Mouse (Mus musculus) 416B (cell line): ENCODE results near the gene Gtf2f2.

Source experiments
- DNase-seq: peaks from one replicate; pipeline ENCODE4 v3.0.0; 2011; ENCODE audit warnings: low read depth

The Gtf2f2 gene

DNA sequence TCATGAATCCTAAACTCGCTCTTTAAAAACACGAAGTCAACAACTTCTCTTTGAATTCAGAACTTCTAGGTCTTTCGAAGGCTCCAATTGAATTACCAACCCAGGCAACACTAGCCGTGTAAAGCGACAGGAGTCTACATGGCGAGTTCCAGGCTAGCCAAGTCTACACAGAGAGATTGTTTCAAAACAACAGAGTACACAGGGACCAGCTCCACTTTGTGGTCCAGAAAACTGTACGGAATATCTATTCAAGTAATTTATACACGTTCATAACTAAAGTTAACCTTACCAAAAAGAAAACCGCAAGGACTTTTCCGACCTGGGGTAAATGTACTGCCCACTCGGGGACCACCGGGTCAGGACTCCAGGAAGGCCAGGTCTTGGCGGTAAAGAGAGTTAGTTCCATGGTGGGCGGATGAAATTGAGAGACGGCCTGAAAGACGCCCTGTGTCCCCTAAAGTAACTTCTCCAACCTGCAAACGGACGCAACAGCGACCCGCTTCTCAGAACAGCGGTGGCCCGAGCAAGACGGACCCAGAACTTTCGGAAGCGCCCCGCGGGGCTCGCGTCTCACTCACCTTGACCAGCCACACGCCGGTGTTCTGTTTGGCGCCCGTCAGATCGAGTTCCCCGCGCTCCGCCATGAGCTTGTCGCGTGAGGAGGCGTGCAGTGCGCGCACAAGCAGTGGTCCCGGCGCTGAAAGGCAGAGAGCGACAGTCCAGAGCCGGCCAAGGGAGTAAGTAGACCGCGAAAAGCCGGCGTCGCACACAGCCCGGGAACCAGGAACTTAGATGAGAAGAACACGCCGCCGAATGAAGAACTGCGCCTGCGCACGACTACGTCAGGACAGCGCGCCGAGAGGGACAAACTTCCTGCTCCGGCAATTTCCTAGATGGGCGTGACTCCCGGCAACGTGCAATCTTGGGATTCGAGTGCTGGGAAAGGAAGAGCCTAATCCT, at the start of gene Gtf2f2:
TSS of gene Gtf2f2 (minus strand) at position 764 of the 960 bp plus-strand sequence.
- DNase-seq: peak; percentile 94

DNA sequence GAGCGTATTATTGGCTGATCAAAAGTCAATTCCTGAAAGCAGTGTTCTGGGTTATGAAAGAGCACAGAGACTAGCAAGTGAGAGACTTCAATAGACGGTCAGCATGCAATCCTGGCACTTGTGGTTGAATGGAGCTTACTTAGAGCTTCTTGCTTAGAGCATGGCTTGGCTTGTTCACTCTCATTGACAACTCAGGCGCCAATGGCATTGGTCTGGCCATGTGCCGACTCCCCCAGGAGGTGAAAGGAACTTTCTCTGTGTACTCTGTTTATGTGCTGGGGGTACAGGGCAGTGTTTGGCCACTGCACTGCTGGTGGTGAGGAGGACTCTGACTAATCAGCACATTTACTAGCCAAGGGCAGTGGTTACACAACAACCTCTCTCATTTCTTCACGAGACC, 48.8 kb upstream of the Gtf2f2 start:
- no peak for DNase-seq

DNA sequence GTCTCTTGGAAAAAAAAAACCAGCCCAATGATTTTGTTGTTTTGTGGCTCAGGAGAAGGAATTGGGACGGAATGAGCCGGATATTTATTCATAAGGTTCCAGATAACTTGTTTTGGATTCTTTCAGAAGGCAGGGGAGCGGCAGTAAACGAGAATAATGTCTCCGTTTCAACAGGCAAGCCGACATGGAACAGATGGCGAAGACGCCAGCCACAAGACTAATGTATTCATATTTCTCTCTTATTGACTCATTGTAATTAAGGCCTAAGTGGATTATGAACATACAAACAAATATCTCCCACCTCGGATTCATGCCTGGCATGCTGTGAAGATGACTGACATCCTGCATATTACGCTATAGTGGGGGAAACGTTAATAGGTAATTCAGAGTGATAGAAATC, 43.1 kb upstream of the Gtf2f2 start:
- no peak for DNase-seq

- DNase-seq: no peak
Measured at GRCm38 (mm10) chr14:76051966-76052365, 41.3 kb upstream of the Gtf2f2 start.

DNA sequence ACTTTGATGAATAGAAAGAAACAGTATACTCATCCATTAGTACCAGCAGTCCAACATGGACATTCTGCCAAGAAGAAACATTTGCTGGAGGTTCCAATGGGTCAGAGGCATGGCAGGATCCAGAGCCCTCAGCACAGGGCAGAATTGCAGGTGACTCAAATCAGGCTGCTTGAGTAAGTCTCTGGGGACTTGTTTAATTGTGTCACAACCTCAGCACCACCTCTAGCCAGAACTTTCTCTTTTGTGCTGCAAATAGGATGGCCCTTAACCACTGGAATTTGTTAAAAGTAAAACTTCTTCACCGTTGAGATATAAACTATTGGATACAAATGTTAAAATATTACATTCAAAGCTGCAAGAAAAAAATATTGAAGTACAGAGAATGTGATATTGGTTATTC, 35.1 kb upstream of the Gtf2f2 start:
- no peak for DNase-seq

- no peak for DNase-seq
Measured at GRCm38 (mm10) chr14:76044164-76044557, 33.5 kb upstream of the Gtf2f2 start.

- no peak for DNase-seq
Measured at GRCm38 (mm10) chr14:76043251-76044163, 32.8 kb upstream of the Gtf2f2 start.

GRCm38 (mm10) chr14:76033221-76033637, 22.6 kb upstream of the Gtf2f2 start:
- no peak for DNase-seq

DNA sequence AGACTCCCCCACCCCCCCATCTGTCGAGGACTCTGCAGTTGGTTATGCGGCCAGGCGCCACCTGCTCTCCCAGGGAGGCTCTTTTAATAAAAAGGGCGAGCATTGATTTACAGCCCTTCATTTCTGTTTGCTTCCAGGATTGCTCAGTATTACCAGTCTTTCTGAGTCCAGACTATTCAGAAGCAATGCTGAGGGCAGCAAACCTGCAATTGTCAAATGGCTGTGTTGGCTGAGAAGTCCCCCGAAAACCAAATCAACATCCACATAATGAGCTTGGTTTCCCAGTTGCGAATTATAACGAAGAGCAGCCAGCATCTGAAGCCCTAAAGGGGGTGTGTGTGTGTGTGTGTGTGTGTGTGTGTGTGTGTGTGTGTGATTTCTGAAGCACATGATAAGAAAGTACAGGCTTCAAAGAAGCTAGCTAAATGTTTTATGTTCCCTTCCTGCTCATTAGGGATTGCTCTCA, 22.0 kb upstream of the Gtf2f2 start:
- no peak for DNase-seq

GRCm38 (mm10) chr14:76031117-76031842, 20.6 kb upstream of the Gtf2f2 start:
- no peak for DNase-seq

DNA sequence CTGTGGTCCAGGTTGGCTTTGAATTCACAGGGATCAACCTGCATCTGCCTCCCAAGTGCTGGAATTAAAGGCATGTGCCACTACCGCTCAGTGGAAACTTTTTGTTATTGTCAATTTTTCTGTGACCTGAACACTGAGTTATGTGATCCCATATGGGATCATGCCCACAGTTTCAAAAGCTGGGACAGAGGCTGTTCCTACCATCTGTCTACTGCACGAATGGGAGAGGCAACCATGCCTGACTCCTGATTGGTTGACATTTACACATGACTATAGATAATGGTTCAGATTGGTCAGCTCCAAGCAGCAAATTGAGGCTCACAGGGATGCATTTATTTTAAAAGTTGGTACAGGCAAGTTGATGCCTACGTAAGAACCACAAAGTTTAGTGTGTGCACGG, 14.0 kb upstream of the Gtf2f2 start:
- no peak for DNase-seq

- DNase-seq: no peak
Measured at GRCm38 (mm10) chr14:76020927-76021719, 10.5 kb upstream of the Gtf2f2 start.

DNA sequence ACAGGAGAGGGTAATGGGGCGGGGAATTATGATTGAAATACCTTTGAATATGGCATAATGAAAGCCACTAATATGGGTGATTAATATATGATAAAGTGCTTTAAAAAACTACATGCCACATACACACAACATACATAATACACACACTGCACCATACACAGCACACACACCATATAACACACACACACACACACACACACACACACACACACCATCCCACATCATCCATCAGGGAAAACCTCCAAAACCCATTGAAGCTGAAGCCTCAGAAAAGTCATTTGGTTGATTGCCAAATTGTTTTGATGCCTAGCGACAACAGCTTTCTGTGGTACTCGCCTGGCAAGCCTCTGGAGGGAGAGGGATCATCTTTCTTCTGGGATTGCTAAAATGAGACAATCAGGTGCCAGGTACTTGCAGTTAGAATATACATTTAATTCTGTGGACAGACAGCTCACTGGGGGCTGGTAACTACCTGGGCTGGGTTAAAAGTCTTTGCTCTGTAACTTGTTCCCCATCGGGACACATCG, 9.7 kb upstream of the Gtf2f2 start:
- no peak for DNase-seq

GRCm38 (mm10) chr14:76017785-76018490, 7.3 kb upstream of the Gtf2f2 start:
- no peak for DNase-seq

DNA sequence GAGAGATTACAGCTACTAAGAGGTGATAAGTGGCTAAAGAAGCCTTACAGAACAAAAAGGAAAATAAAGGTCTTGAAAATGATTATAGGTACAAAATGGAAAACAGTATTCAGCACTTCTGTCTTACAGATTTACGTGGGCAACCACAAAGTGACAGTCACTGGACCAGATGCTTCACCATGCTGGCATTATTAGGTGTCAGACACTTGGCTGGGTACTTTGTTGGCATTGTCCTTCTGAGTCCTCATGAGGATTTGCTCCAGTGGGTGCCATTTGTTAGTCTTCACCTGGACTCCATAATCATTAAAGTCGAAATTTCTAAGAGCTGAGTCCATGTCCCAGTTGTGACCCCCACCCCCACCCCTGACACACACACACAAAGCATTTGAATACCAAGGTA, 3.7 kb upstream of the Gtf2f2 start:
- no peak for DNase-seq

DNA sequence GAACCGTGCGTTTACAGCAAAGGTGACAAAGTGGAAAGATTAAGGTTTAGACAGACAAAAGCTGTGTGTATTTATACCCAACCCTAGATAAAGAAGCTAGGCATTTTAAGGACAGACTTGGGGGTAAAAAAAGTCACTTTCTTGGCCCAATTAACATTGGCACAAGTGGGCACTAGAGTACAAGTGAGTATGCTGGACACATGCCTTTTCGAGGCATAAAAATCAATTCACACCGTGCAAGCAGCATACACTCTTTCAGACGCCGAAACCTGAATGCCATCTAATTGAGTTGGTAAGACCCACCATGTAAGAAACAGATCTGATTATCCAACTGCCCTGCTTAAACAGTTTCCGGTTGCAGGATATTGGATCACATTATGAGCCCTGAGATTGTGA, 395 bp upstream of the Gtf2f2 start:
- DNase-seq: no peak

DNA sequence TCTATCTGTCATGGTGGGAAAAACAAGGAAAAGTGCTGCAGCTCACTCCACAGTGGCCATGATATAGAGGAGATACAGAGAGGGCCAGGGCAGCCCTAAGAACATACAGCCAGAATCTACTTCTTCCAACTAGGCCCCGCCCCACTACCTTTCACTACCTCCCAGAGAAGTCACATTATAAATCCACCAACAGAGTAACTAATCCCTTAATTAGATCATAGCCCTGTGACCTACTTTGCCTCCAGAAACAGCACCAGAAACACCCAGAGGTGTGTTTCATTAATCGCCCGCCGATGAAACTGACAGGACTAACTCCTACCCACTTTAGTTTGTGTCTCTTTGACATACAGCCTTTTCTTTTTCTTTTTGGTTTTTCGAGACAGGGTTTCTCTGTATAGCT, 1.5 kb downstream of the Gtf2f2 start:
- DNase-seq: no peak

- DNase-seq: no peak
Measured at GRCm38 (mm10) chr14:76008174-76008573, 2.5 kb downstream of the Gtf2f2 start.

DNA sequence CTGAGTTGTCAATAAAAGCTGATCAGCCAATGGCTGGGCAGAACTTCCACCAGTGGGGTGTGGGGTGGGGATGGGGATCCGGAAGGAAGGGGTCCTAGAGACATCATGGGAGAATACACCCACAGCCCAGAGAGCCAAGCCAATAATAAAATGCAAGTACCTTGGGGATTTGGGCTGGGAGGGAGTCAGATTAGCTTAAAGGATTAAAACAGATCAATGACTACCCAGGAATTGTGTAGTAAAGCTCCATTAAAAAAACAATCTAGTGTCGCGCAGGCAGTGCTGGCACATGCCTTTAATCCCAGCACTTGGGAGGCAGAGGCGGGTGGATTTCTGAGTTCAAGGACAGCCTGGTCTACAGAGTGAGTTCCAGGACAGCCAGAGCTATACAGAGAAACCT, 5.7 kb downstream of the Gtf2f2 start:
- DNase-seq: no peak

DNA sequence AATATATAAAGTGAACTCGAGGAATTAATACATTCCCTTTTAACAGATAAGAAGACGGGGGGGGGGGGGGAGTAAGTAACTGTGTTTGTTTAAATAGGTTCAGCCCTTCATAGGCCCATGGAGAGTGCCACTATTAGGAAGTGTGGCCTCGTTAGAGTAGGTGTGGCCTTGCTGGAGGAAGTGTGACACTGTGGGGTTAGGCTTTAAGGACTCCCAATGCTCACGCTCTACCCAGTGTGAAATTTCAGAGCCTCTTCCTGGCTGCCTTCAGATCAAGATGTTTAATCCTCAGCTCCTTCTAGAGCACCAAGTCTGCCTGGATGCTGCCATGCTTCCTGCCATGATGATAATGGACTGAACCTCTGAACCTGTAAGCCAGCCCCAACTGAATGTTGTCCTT, 8.9 kb downstream of the Gtf2f2 start:
- peak; percentile 56 for DNase-seq
